Mouse (Mus musculus) midbrain, postnatal 0 days (tissue): ENCODE measurements around the gene Cntn3. TPM values are rescaled to one million over a fixed set of nuclear protein-coding genes. Genes with fewer than 3 reads are reported as not detected.
"Not testable (repeated sequence)": the region's sequence is repeated elsewhere in the genome, so short reads cannot be mapped to it uniquely, and the experiment has no call there.

ENCODE experiments used
- ATAC-seq: fragments of 200-750 bp; cut with Nextera tagmentation; 2 replicates; pipeline ENCODE4 v1.8.0; 2017; ENCODE audit warnings: moderate number of reproducible peaks, mild to moderate bottlenecking, moderate TSS enrichment, moderate library complexity; ENCODE audit not compliant: low FRiP score
- DNase-seq: peaks from one replicate; pipeline ENCODE4 v3.0.0-alpha.2; 2015; ENCODE audit warnings: low spot score
- H3K27ac ChIP-seq: fragments of 300-500 bp; sonication (generic); 2 replicates; pipeline ENCODE4 v1.5.1; 2014; ENCODE audit warnings: low read depth, mild to moderate bottlenecking, low read length, mixed read lengths
- H3K27me3 ChIP-seq: fragments of 300-500 bp; sonication (generic); 2 replicates; pipeline ENCODE4 v1.6.1; 2014; ENCODE audit warnings: low read length, control low read depth, mixed read lengths; ENCODE audit not compliant: insufficient read depth
- H3K36me3 ChIP-seq: fragments of 300-500 bp; sonication (generic); 2 replicates; pipeline ENCODE4 v1.6.1; 2014; ENCODE audit warnings: low read length, control low read depth, mixed read lengths; ENCODE audit not compliant: insufficient read depth
- H3K4me1 ChIP-seq: fragments of 300-500 bp; sonication (generic); 2 replicates; pipeline ENCODE4 v1.6.1; 2014; ENCODE audit warnings: mild to moderate bottlenecking, control low read depth, antibody characterized with exemption, low read length, mixed read lengths; ENCODE audit not compliant: insufficient read depth
- H3K4me2 ChIP-seq: fragments of 300-500 bp; sonication (generic); 2 replicates; pipeline ENCODE4 v1.6.1; 2014; ENCODE audit warnings: low read depth, mild to moderate bottlenecking, low read length, mixed read lengths; ENCODE audit not compliant: poor library complexity, severe bottlenecking
- H3K4me3 ChIP-seq: fragments of 300-500 bp; sonication (generic); 2 replicates; pipeline ENCODE4 v1.5.1; 2014; ENCODE audit warnings: low read depth, mild to moderate bottlenecking, low read length, moderate library complexity
- H3K9ac ChIP-seq: fragments of 300-500 bp; sonication (generic); replicated peaks from 2 replicates; pipeline ENCODE4 v1.6.1; 2014; ENCODE audit warnings: mild to moderate bottlenecking, low read length, moderate library complexity, mixed read lengths; ENCODE audit not compliant: poor library complexity, severe bottlenecking
- H3K9me3 ChIP-seq: fragments of 300-500 bp; sonication (generic); 2 replicates; pipeline ENCODE4 v1.6.1; 2016; ENCODE audit warnings: low read length, control low read depth
- CTCF ChIP-seq: IDR thresholded peaks from 2 replicates; pipeline ENCODE4 v1.5.1; 2016; ENCODE audit warnings: antibody characterized with exemption, mild to moderate bottlenecking
- WGBS: fragments of 180-500 bp; shearing (Covaris S2); extraction: QIAGEN DNeasy Blood & Tissue Kit; methylation state at CpG from one replicate; pipeline ENCODE4 v1.1.7; 2014; 5-methylcytosine and 5-hydroxymethylcytosine counted together
- polyA plus RNA-seq: library from polyadenylated mRNA; unstranded; fragments of >200 nt; fragmentation: Nextera tagmentation; extraction: Ambion mirVana; gene quantifications from 2 replicates; pipeline ENCODE4 v1.2.1, GENCODE M21; 2015
- total RNA-seq: library from RNA; depleted of rRNA; stranded (reverse); fragments of >200 nt; gene quantifications from 2 replicates; pipeline ENCODE4 v1.2.3, GENCODE M21; 2014; rRNA removed

The Cntn3 gene
- total RNA-seq (8.8 and 10.7 TPM in 2 replicates), polyA plus RNA-seq (2.9 and 3.0 TPM in 2 replicates)

DNA sequence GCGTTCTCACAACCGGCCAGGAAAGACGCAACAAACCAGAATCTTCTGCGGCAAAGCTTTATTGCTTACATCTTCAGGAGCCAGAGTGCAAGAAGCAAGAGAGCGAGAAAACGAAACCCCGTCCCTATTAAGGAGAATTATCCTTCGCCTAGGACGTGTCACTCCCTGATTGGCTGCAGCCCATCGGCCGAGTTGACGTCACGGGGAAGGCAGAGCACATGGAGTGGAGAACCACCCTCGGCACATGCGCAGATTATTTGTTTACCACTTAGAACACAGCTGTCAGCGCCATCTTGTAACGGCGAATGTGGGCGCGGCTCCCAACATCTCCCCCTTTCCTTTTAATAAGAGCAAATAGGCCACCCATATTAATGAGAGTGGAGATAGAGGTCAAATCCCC lies at the start of gene Cntn3:
TSS of gene Cntn3 (minus strand) at position 101 of the 400 bp plus-strand sequence.
- over 99% methylated on average over 4 of the region's 20 CpGs for WGBS
- H3K27me3 ChIP-seq, H3K9me3 ChIP-seq, DNase-seq, H3K27ac ChIP-seq, H3K4me1 ChIP-seq, H3K9ac ChIP-seq, H3K36me3 ChIP-seq, H3K4me3 ChIP-seq, H3K4me2 ChIP-seq, ATAC-seq: not testable (repeated sequence)

DNA sequence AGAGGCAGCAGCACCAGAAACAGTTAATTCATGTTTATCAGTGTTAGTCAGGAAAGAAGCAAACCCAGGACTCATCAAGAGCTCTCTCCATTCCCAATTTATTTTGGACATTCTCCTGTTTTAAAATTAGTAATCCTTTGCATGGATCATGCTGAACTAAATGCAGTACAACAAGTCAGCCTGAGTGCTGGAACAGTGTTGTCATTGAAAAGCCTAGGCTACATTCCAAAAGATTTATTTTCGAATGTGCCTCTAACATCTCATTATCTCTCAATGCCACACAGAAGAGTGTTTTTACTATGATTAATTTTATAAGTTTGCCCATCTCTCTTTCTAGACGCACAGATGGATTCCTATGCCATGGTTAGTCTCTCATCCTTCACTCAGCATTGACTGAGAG lies 27.9 kb upstream of the Cntn3 start:
- Histone ChIP-seq H3K9ac (no peak overlapping the region), H3K4me1 (no peaks in the 10 kb centered on the region), H3K4me3 (no peak overlapping the region), H3K9me3 (no peaks in the 10 kb centered on the region), H3K4me2 (no peak overlapping the region), H3K27me3 (no peaks in the 10 kb centered on the region), H3K36me3 (no peaks in the 10 kb centered on the region), H3K27ac (no peak overlapping the region)
- WGBS = 73% methylated on average over 2 of the region's 2 CpGs
- ATAC-seq (no peak), DNase-seq (no peak)
- no peak for TF ChIP-seq CTCF

DNA sequence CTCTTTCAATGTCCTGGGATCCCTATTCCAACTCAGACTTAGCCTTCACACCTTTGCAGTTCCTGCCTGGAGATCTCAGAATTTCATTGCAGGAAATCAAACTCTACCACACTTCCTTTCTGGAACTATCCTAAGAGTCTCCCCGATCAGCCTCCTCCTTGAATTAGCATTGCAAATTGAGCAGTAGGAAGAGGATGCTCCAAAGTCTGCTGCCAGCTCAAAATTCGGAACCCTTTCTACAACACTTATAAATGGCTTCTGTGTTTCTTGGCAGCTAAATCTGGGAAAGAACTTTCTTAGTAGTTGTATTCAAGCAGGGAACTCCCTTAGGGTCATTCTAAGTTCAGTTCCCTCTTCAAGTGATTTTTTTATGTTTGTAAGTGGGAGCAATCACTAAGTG lies 24.9 kb upstream of the Cntn3 start:
- Histone ChIP-seq H3K27ac (no peak overlapping the region), H3K27me3 (no peaks in the 10 kb centered on the region), H3K9me3 (no peaks in the 10 kb centered on the region), H3K4me2 (no peak overlapping the region), H3K4me3 (no peak overlapping the region), H3K9ac (no peak overlapping the region), H3K36me3 (no peaks in the 10 kb centered on the region), H3K4me1 (no peaks in the 10 kb centered on the region)
- no peak for TF ChIP-seq CTCF
- WGBS = 54% methylated on average over 2 of the region's 2 CpGs
- ATAC-seq = no peak
- DNase-seq = no peak

DNA sequence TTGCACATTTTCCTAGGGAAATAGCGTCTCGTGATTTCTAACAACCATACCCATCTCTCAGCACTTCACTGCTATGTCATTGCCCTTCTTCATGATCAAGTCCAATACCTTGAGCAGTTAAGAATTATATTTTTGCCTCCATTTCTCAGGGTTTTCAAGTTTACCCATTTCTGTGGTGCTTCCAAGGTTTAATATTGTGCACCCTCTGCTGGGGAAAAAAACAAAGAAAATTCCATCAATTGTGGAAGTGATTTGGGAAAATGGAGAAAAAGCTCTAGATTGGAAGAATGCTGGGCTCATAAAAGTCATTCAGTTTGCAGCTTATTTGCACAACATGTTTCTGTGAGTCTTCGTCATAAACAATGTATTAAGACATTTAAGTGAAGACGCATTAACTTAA lies 17.2 kb upstream of the Cntn3 start:
- Histone ChIP-seq H3K27ac (no peak overlapping the region), H3K4me2 (no peak overlapping the region), H3K36me3 (no peaks in the 10 kb centered on the region), H3K4me3 (no peak overlapping the region), H3K27me3 (no peaks in the 10 kb centered on the region), H3K9me3 (no peaks in the 10 kb centered on the region), H3K9ac (no peak overlapping the region), H3K4me1 (no peaks in the 10 kb centered on the region)
- ATAC-seq = no peak
- DNase-seq = no peak
- whole genome bisulfite sequencing = 95% methylated on average over 4 of the region's 4 CpGs
- peak; percentile 55 for TF ChIP-seq CTCF

DNA sequence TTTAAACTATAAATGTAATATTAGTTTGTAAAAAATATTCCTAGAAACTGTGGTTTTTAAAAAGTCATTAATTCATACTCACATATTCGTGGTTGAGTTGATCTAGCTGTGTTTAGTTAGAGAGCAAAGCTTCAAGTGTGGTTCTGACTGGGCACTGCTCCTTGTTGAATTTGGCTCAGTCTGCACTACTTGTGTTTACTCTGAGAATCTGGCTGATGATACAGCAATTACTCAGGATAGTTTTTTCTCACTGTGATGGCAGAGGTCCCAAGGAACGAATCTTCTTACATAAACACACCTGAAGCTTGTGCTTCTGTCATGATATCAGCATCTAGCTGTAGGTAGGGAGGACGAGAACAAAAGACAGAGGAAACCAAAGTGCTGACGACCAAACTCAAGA lies 16.4 kb upstream of the Cntn3 start:
- Histone ChIP-seq H3K4me2 (no peak overlapping the region), H3K9ac (no peak overlapping the region), H3K9me3 (no peaks in the 10 kb centered on the region), H3K36me3 (no peaks in the 10 kb centered on the region), H3K27ac (no peak overlapping the region), H3K27me3 (no peaks in the 10 kb centered on the region), H3K4me1 (no peaks in the 10 kb centered on the region), H3K4me3 (no peak overlapping the region)
- WGBS = 71% methylated on average over 4 of the region's 4 CpGs
- TF ChIP-seq CTCF = no peak
- DNase-seq (peak; percentile 7), ATAC-seq (no peak)

DNA sequence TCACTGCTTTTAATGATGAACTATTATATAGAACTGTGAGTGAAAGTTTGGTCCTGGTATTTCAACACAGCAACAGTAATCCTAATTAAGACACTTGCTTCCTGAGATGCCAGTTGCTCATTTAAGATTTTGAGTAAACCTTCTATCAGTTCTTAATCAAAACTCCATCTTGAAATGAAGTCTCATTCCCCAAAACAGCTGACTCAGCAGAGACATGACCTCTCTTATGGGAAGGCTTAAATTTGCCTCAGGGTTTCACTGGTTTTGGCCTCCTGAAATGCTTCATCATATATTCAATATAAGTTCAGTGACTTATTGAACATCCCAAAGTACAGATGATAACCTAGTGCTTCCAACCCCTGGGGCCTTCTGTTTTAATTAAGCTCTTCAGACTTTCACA lies 13.2 kb upstream of the Cntn3 start:
- Histone ChIP-seq H3K9me3 (no peaks in the 10 kb centered on the region), H3K27ac (no peak overlapping the region), H3K4me3 (no peak overlapping the region), H3K27me3 (no peaks in the 10 kb centered on the region), H3K4me2 (no peak overlapping the region), H3K4me1 (no peaks in the 10 kb centered on the region), H3K36me3 (no peaks in the 10 kb centered on the region), H3K9ac (no peak overlapping the region)
- TF ChIP-seq CTCF = no peak
- no peak for ATAC-seq
- no peak for DNase-seq
